Mouse (Mus musculus) hindbrain, embryonic 14.5 days (tissue): Measurements from ENCODE around the gene Tnfsf10. TPM values are rescaled to one million over a fixed set of nuclear protein-coding genes. Genes with fewer than 3 reads are reported as not detected.

Source experiments
- ATAC-seq: fragments of 200-750 bp; cut with Nextera tagmentation; 2 replicates; pipeline ENCODE4 v1.8.0; 2017; ENCODE audit warnings: moderate number of reproducible peaks, mild to moderate bottlenecking, moderate TSS enrichment, moderate library complexity; ENCODE audit not compliant: low FRiP score
- DNase-seq: peaks from one replicate; pipeline ENCODE4 v3.0.0-alpha.2; 2015; ENCODE audit warnings: low spot score
- H3K27ac ChIP-seq: fragments of 300-500 bp; sonication (generic); 2 replicates; pipeline ENCODE4 v1.5.1; 2014; ENCODE audit warnings: mild to moderate bottlenecking, moderate library complexity
- H3K27me3 ChIP-seq: fragments of 300-500 bp; sonication (generic); 2 replicates; pipeline ENCODE4 v1.6.1; 2014; ENCODE audit warnings: mild to moderate bottlenecking, low read length, mixed read lengths; ENCODE audit not compliant: control insufficient read depth, insufficient read depth
- H3K36me3 ChIP-seq: fragments of 300-500 bp; sonication (generic); replicated peaks from 2 replicates; pipeline ENCODE4 v1.6.1; 2014; ENCODE audit not compliant: control insufficient read depth, insufficient read depth
- H3K4me1 ChIP-seq: fragments of 300-500 bp; sonication (generic); replicated peaks from 2 replicates; pipeline ENCODE4 v1.6.1; 2014; ENCODE audit warnings: antibody characterized with exemption, low read length, mixed read lengths; ENCODE audit not compliant: control insufficient read depth, insufficient read depth
- H3K4me2 ChIP-seq: fragments of 300-500 bp; sonication (generic); replicated peaks from 2 replicates; pipeline ENCODE4 v1.6.1; 2014; ENCODE audit warnings: mild to moderate bottlenecking, moderate library complexity
- H3K4me3 ChIP-seq: fragments of 300-500 bp; sonication (generic); replicated peaks from 2 replicates; pipeline ENCODE4 v1.5.1; 2014; ENCODE audit warnings: mild to moderate bottlenecking, low read length
- H3K9ac ChIP-seq: fragments of 300-500 bp; sonication (generic); 2 replicates; pipeline ENCODE4 v1.6.1; 2014
- H3K9me3 ChIP-seq: fragments of 300-500 bp; sonication (generic); 2 replicates; pipeline ENCODE4 v1.6.1; 2016; ENCODE audit warnings: low read length; ENCODE audit not compliant: control insufficient read depth
- WGBS: fragments of 180-500 bp; shearing (Covaris S2); extraction: QIAGEN DNeasy Blood & Tissue Kit; methylation state at CpG from one replicate; pipeline ENCODE4 v1.1.7; 2014; 5-methylcytosine and 5-hydroxymethylcytosine counted together
- polyA plus RNA-seq: library from polyadenylated mRNA; unstranded; fragments of >200 nt; fragmentation: Nextera tagmentation; extraction: Ambion mirVana; gene quantifications from 2 replicates; pipeline ENCODE4 v1.2.1, GENCODE M21; 2014

Gene Tnfsf10
- polyA plus RNA-seq, 1 experiment from 2014 or later, result 0.08 TPM

DNA sequence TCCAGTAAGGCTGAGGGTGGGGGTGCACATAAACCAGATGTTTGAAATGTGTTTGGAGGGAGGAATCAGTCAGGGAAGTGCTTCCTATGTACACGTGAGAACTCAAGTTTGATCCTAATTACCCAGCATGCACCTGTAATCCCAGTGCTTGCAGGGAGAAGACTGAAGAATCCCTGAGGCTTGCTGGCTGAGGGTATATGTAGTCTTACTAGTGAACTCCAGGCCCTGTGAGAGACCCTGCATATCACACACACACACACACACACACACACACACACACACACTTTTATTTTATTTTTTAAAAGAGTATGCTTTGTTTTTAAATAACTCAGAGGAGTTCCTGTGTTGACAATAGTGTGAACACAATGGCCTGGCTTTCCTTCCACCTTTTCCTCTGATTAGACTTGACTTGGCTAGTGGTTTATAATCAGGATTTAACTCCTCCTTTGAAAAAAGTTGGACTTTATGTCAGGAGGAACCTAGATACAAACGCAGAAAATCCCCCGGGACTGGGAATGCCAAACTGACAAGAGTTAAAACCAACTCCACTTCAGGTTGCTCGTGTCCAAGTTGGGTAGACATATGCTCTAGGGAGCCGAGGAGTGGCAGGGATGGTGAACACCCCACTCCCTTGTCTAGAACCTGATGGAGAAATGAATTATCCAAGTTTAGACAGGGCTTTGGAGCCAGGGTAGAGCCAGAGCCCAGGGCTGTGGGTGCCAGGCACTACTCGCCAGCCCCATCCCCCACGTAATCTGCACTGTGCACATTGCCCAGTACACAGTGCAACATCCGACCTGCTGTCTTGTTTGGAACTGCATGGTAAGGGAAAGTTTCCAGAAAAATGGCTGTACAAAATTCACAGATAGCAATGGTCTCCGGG, 4.0 kb downstream of the Tnfsf10 start:
- Histone ChIP-seq H3K27ac (no peak overlapping the region), H3K4me2 (no peak overlapping the region), H3K9ac (no peak overlapping the region), H3K27me3 (no peaks in the 10 kb centered on the region), H3K4me1 (no peaks in the 10 kb centered on the region), H3K4me3 (no peak overlapping the region), H3K9me3 (no peaks in the 10 kb centered on the region), H3K36me3 (no peaks in the 10 kb centered on the region)
- ATAC-seq, result no peak
- 82% methylated on average over 9 of the region's 9 CpGs for WGBS
- DNase-seq, result no peak

DNA sequence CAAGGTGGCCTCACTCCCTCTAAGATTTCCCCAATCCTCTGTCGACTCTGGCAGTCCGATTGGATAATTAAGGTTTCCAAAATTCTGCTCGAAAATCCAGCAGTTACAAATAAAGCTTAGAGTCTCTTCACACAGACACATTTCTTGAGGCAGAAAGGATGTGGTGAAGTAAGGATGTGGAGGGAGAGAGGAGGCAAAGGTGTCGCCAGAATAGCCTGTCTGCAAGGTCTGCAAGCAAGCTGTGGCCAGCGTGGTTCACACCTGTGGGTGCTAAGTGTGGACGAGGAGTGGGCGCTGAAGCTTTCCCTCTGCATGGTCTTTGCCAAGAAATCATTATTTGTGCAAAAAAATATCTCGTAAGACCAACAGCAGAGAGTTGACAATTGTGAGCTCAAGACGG, 5.8 kb downstream of the Tnfsf10 start:
- H3K4me3 ChIP-seq, result no peak overlapping the region
- no peak overlapping the region for H3K9ac ChIP-seq
- no peaks in the 10 kb centered on the region for H3K36me3 ChIP-seq
- H3K4me2 ChIP-seq, result no peak overlapping the region
- no peaks in the 10 kb centered on the region for H3K27me3 ChIP-seq
- WGBS, result 91% methylated on average over 9 of the region's 9 CpGs
- no peak for DNase-seq
- no peaks in the 10 kb centered on the region for H3K4me1 ChIP-seq
- no peak for ATAC-seq
- no peak overlapping the region for H3K27ac ChIP-seq
- H3K9me3 ChIP-seq, result no peaks in the 10 kb centered on the region

DNA sequence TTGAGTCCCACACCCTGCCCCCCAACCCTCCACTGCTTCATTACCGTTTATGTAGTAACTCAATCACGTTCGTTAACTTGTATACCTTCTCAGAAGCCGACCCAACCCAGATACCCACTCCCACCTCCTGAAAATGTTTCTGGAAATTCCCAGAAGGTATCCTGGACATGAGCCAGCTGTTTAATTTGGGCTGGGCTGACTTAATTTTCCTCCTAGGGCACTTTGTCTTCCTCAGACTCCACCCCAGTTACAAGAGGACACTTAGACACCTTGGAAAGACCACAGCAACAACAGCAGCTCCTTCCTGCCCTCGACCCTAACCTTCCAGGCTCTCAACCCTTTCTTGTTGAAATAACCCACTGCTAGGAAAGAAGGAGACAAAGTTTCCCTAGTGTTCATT, 6.7 kb downstream of the Tnfsf10 start:
- no peak overlapping the region for H3K27ac ChIP-seq
- DNase-seq, result no peak
- 81% methylated on average over 5 of the region's 5 CpGs for WGBS
- no peak overlapping the region for H3K9ac ChIP-seq
- no peaks in the 10 kb centered on the region for H3K27me3 ChIP-seq
- H3K4me2 ChIP-seq, result no peak overlapping the region
- no peak overlapping the region for H3K4me3 ChIP-seq
- H3K4me1 ChIP-seq, result no peaks in the 10 kb centered on the region
- no peaks in the 10 kb centered on the region for H3K9me3 ChIP-seq
- no peaks in the 10 kb centered on the region for H3K36me3 ChIP-seq
- no peak for ATAC-seq

DNA sequence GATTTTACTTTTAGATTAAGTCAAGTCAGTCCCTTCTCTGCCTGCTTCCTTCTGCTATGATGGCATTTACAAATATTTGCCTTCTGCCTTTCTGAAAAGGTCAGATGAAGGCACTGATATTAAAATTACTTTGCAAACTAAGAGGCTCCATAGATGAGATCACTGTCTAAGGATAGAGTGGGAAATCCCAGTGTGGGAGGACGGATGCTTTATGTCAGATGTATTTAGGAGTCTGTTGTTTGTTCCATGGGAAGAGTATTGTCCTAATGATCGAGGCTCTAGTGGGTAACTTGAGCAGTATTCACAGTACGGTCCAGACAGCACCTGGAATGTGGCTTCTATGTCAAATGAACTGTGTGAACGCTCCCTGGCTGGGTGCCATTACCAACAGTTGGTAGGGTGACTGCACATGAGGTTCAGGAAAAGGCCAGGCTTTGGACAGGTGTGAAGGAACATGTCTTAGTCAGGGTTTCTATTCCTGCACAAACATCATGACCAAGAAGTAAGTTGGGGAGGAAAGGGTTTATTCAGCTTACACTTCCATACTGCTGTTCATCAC, 9.9 kb downstream of the Tnfsf10 start:
- no peaks in the 10 kb centered on the region for H3K4me1 ChIP-seq
- no peak overlapping the region for H3K9ac ChIP-seq
- H3K9me3 ChIP-seq, result no peaks in the 10 kb centered on the region
- no peak for ATAC-seq
- H3K27ac ChIP-seq, result no peak overlapping the region
- no peak for DNase-seq
- no peak overlapping the region for H3K4me2 ChIP-seq
- H3K4me3 ChIP-seq, result no peak overlapping the region
- no peaks in the 10 kb centered on the region for H3K27me3 ChIP-seq
- H3K36me3 ChIP-seq, result no peaks in the 10 kb centered on the region
- WGBS, result 81% methylated on average over 4 of the region's 4 CpGs

DNA sequence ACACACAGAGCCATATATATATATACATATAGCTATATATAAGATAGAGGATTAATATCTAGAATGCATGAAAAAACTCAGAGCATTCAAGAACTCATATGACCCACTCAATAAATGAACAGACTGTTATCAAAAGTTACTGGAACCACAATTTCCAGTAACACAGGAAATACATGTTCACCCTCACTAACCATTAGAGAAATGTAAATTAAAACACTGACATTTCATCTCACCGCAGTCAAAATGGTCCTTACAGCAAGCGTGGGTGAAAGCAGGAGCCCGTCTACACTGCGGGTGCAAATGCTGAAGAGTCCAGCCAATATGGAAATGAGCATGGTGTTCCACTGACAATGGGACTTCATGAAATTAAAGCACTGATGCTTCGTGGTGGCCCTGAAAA, 13.9 kb downstream of the Tnfsf10 start:
- Histone ChIP-seq H3K4me3 (no peak overlapping the region), H3K27ac (no peak overlapping the region), H3K27me3 (no peaks in the 10 kb centered on the region), H3K36me3 (no peaks in the 10 kb centered on the region), H3K9me3 (no peaks in the 10 kb centered on the region), H3K4me1 (no peaks in the 10 kb centered on the region), H3K9ac (no peak overlapping the region), H3K4me2 (no peak overlapping the region)
- WGBS, result 88% methylated on average over 5 of the region's 5 CpGs
- ATAC-seq, result no peak
- DNase-seq, result no peak

DNA sequence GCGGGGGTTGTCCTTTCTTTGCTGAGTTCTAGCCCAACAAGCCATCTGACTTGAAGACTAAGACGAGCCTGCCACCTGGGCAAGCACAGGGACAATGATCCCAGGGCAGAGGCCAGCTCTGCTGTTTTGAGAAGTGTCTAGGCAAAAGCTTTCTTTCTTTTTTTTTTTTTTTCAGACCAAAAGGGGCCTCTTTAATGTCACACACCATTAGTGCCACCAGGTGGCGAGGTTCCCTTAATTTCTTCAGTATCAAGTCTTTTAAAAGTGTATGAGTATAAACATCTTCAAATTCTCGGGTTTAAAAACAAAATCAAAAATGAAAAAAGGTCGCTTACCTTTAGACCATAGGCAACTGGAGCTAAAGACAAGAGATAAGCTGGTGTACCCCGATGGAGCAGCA, 21.6 kb downstream of the Tnfsf10 start:
- Histone ChIP-seq H3K4me1 (no peaks in the 10 kb centered on the region), H3K27ac (no peak overlapping the region), H3K4me3 (no peak overlapping the region), H3K36me3 (no peaks in the 10 kb centered on the region), H3K9me3 (no peaks in the 10 kb centered on the region), H3K27me3 (no peaks in the 10 kb centered on the region), H3K4me2 (no peak overlapping the region), H3K9ac (no peak overlapping the region)
- 32% methylated on average over 6 of the region's 6 CpGs for WGBS
- ATAC-seq (no peak), DNase-seq (peak; percentile 61)

DNA sequence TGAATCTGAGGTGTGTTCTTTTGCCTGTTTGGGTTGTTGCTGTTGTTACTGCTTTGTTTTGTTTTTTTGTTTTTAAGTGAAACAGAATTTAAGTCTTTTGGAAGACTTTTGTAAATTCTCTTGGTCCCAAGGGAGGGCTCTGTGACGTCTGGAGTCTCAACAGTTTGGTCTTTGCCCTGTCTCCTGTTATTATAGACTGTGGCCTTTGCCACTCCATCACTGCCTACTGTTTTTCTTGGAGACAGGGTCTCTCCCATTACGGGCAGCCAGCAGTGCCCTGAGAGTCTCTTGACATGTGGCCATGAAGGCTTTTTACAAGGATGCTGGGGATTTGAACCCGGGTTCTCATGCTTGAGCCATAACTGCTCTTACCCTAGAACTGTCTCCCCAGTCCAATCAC, 22.1 kb downstream of the Tnfsf10 start:
- Histone ChIP-seq H3K4me3 (no peak overlapping the region), H3K4me2 (no peak overlapping the region), H3K9me3 (no peaks in the 10 kb centered on the region), H3K27me3 (no peaks in the 10 kb centered on the region), H3K27ac (no peak overlapping the region), H3K36me3 (no peaks in the 10 kb centered on the region), H3K9ac (no peak overlapping the region), H3K4me1 (no peaks in the 10 kb centered on the region)
- ATAC-seq, result no peak
- no peak for DNase-seq
- WGBS, result 82% methylated on average over 3 of the region's 3 CpGs

DNA sequence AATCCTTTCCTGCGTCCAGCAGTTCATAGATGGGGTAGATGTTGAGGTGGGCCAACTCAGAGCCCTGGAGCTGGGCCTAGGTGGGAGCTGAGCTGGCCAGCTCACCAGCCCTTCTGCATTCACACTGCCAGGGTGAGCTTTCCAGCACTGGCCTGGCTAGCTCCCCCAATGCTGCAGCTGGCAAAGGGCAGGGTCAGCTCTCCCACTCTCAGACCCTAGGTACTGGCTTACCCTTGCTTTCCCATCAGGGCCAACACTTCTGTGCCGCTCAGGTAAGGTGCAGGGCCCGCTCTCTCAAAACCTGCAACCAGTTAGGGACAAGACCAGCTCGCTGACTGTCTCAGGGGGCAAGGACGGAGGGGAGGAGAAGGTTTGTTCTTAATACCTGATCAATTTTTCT, 23.9 kb downstream of the Tnfsf10 start:
- Histone ChIP-seq H3K9ac (no peak overlapping the region), H3K27ac (no peak overlapping the region), H3K27me3 (no peaks in the 10 kb centered on the region), H3K4me2 (no peak overlapping the region), H3K4me3 (no peak overlapping the region), H3K4me1 (no peaks in the 10 kb centered on the region), H3K9me3 (no peaks in the 10 kb centered on the region), H3K36me3 (no peaks in the 10 kb centered on the region)
- DNase-seq, result no peak
- no peak for ATAC-seq
- WGBS, result 92% methylated on average over 5 of the region's 5 CpGs

DNA sequence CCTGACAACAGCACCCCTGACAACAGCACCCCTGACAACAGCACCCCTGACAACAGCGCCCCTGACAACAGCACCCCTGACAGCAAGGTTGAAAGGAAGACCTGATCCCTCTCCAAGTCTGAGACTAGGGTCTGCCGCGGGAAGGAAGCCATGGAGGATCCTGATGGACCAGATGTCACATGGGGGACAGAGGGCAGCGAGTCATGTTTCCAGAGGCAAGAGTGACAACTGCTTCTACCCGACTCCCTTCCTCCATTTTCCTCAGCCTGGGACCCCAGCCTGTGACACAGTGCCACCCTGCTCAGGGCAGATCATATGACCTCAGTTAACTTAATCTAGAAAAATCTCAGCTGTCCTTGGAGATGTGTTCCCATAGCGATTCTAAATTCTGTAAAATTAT, 25.6 kb downstream of the Tnfsf10 start:
- no peaks in the 10 kb centered on the region for H3K9me3 ChIP-seq
- no peaks in the 10 kb centered on the region for H3K36me3 ChIP-seq
- H3K4me1 ChIP-seq, result no peaks in the 10 kb centered on the region
- no peak overlapping the region for H3K4me3 ChIP-seq
- no peak overlapping the region for H3K9ac ChIP-seq
- H3K4me2 ChIP-seq, result no peak overlapping the region
- no peak overlapping the region for H3K27ac ChIP-seq
- no peaks in the 10 kb centered on the region for H3K27me3 ChIP-seq
- DNase-seq, result no peak
- ATAC-seq, result 0 out of 2 replicates have a peak, but pooled peaks have one; percentile 60
- 44% methylated on average over 6 of the region's 6 CpGs for WGBS
